Mouse (Mus musculus): ENCODE results near the gene Scaper. TPM values are rescaled to one million over a fixed set of nuclear protein-coding genes. Genes with fewer than 3 reads are reported as not detected.

Scaper gene
- polyA plus RNA-seq, 1 experiment from 2014 or later = 16.9 TPM

DNA sequence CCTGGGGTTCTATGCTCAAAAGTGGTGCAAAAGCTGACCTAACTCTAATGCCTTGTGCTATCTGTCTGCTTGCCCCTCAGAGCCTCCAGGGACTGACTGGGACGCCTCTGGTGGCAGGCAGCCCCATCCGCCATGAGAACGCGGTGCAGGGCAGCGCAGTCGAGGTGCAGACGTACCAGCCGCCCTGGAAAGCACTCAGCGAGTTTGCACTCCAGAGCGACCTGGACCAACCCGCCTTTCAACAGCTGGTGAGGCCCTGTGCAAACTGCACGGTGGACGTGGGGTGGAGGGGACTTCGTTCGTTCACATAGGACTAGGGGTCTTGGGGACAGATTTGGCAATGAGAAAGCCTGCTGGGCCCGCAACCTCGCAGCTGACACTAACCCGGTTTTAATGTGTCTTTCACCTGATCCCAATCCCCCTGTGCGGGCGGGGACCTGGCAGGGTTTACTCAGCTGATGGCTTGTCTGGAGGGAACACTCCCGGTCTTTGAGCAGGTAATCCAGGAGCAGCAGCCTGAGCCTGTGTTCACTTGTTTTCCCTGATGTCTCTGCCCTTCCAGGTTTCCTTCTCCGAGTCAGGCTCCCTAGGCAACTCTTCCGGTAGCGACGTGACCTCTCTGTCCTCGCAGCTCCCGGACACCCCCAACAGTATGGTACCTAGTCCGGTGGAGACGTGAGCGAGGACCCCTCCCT is 392.9 kb downstream of the Scaper start:
- H3K9ac ChIP-seq = no peak overlapping the region
- peaks cover 100% of the 10 kb centered on the region for H3K27me3 ChIP-seq
- H3K4me2 ChIP-seq (replicated peaks) = peak overlapping the region; percentile 57
- peaks cover 60% of the 10 kb centered on the region for H3K4me1 ChIP-seq
- H3K9me3 ChIP-seq = no peaks in the 10 kb centered on the region
- no peak for ATAC-seq (ENCODE audit: low FRiP score, low read depth)
- H3K4me3 ChIP-seq = peak overlapping the region; percentile 33
- no peak overlapping the region for H3K27ac ChIP-seq
- WGBS = 1% methylated on average over 30 of the region's 30 CpGs
- no peaks in the 10 kb centered on the region for H3K36me3 ChIP-seq

- Histone ChIP-seq H3K36me3 (no peaks in the 10 kb centered on the region), H3K4me3 (peak overlapping the region; percentile 33), H3K9me3 (no peaks in the 10 kb centered on the region), H3K4me1 (peaks cover 60% of the 10 kb centered on the region), H3K9ac (no peak overlapping the region), H3K4me2 (replicated peaks) (peak overlapping the region; percentile 50), H3K27ac (no peak overlapping the region), H3K27me3 (peaks cover 100% of the 10 kb centered on the region)
- WGBS = 2% methylated on average over 46 of the region's 46 CpGs
- no peak for ATAC-seq (ENCODE audit: low FRiP score, low read depth)
Measured at GRCm38 (mm10) chr9:55543703-55544401, 394.1 kb downstream of the Scaper start.

DNA sequence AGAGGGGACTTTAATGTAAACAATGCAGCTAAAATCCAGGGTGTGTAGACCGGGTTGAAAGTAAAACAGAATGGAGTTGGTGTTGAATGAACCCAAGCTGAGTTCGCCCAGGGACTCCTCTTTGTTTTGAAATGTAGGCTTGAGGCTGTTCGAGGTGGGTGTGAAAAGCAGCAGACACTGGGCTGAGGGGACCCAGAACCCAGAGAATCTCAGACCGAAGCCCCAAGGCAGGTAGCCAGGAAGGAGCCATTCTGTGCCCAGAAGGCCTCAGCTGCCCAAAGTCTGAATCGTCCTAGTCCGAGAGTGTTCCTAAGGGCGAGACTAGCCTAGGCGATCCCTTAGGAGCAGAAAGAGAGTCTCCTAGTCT is 394.6 kb downstream of the Scaper start:
- 14% methylated on average over 8 of the region's 8 CpGs for WGBS
- peaks cover 64% of the 10 kb centered on the region for H3K4me1 ChIP-seq
- peaks cover 100% of the 10 kb centered on the region for H3K27me3 ChIP-seq
- no peak overlapping the region for H3K9ac ChIP-seq
- ATAC-seq (ENCODE audit: low FRiP score, low read depth) = no peak
- no peaks in the 10 kb centered on the region for H3K9me3 ChIP-seq
- no peak overlapping the region for H3K4me2 ChIP-seq (replicated peaks)
- H3K4me3 ChIP-seq = 0 out of 2 replicates have a peak overlapping the region, but pooled peaks have one; percentile 1
- H3K27ac ChIP-seq = no peak overlapping the region
- H3K36me3 ChIP-seq = no peaks in the 10 kb centered on the region

GRCm38 (mm10) chr9:55542366-55543325 is 395.3 kb downstream of the Scaper start:
- Histone ChIP-seq H3K4me2 (replicated peaks) (peak overlapping the region; percentile 77), H3K36me3 (no peaks in the 10 kb centered on the region), H3K9me3 (no peaks in the 10 kb centered on the region), H3K27ac (no peak overlapping the region), H3K27me3 (peaks cover 98% of the 10 kb centered on the region), H3K9ac (peak overlapping the region; percentile 25; the same call in 1 of the 2 replicates), H3K4me3 (peak overlapping the region; percentile 49), H3K4me1 (peaks cover 64% of the 10 kb centered on the region)
- 4% methylated on average over 59 of the region's 59 CpGs for WGBS
- no peak for ATAC-seq (ENCODE audit: low FRiP score, low read depth)

DNA sequence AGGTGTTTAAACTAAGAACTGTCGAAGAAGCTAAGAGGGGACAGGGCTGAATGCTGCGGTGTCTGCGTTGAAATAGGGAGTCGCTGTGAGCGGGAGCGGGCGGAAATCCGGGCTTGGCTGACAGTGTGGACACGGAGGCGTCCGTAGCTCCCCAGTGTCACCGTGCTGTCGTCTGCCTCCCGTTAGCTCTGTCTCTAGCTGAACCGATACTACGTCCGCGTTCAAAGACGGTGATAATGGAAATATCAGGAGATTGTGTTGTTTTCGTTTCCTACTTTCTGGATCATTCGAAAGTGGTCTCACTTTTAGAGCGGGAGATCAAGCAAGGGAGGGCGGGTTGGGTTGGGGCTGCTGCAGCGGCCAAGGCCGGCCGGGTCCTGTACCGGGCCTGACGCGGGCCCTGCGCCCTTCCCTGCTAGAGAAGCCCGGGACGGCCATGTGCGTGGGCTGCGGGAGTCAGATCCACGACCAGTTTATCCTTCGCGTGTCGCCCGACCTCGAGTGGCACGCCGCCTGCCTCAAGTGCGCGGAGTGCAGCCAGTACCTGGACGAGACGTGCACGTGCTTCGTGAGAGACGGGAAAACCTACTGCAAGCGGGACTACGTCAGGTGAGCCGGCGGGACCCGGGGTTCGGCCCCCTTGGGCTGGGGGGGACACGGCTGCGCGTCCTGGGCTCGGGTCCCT is 396.1 kb downstream of the Scaper start:
- 2% methylated on average over 59 of the region's 59 CpGs for WGBS
- Histone ChIP-seq H3K36me3 (no peaks in the 10 kb centered on the region), H3K27me3 (peaks cover 98% of the 10 kb centered on the region), H3K4me3 (peak overlapping the region; percentile 49), H3K4me1 (peaks cover 63% of the 10 kb centered on the region), H3K9ac (peak overlapping the region; percentile 25; the same call in 1 of the 2 replicates), H3K9me3 (no peaks in the 10 kb centered on the region), H3K4me2 (replicated peaks) (peak overlapping the region; percentile 77), H3K27ac (no peak overlapping the region)
- ATAC-seq (ENCODE audit: low FRiP score, low read depth) = no peak

GRCm38 (mm10) chr9:55540888-55541287 is 397.0 kb downstream of the Scaper start:
- Histone ChIP-seq H3K27ac (no peak overlapping the region), H3K27me3 (peaks cover 94% of the 10 kb centered on the region), H3K4me2 (replicated peaks) (peak overlapping the region; percentile 77), H3K9ac (peak overlapping the region; percentile 56), H3K36me3 (no peaks in the 10 kb centered on the region), H3K4me1 (peaks cover 54% of the 10 kb centered on the region), H3K4me3 (peak overlapping the region; percentile 49), H3K9me3 (no peaks in the 10 kb centered on the region)
- under 1% methylated on average over 28 of the region's 28 CpGs for WGBS
- ATAC-seq (ENCODE audit: low FRiP score, low read depth) = peak; percentile 91

GRCm38 (mm10) chr9:55540391-55540770 is 397.5 kb downstream of the Scaper start:
- WGBS = under 1% methylated on average over 12 of the region's 12 CpGs
- Histone ChIP-seq H3K27me3 (peaks cover 89% of the 10 kb centered on the region), H3K4me1 (peaks cover 49% of the 10 kb centered on the region), H3K9me3 (no peaks in the 10 kb centered on the region), H3K9ac (peak overlapping the region; percentile 56), H3K4me2 (replicated peaks) (peak overlapping the region; percentile 77), H3K4me3 (peak overlapping the region; percentile 49), H3K27ac (no peak overlapping the region), H3K36me3 (no peaks in the 10 kb centered on the region)
- ATAC-seq (ENCODE audit: low FRiP score, low read depth) = no peak

DNA sequence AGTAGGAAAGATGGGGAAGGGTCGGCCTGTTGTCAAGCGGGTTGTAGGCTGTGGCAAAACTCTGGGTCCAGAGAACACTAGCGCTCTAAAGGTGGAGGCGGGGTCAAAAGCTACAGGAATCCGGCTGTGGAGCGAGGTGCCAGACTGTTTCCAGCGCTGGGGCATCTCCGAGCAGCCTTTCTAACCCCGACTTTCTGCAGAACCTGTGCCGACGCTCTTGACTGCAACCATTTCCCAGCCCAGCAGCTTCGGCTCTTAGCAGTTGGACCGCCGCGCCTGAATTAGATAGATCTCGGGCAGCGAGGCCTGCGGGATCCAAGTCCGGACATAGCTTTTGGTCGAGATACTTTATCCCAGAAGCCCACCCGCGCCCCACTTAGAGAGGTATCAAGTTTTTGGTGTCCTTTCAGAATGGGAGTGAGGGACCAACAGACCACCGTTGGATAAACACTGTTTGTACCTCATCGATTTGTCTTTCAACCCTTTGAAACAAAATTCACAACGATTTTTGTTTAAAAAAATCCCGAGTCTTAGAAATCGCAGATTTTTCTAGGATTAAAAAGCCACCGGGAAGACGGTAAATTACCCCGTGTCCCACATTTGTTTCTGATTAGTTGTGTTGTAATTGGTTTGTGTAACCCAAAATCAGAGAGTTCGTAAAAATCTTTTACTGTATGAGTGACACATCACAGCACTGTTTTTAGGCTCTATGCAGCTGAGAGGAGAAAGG is 398.1 kb downstream of the Scaper start:
- Histone ChIP-seq H3K4me2 (replicated peaks) (peak overlapping the region; percentile 77), H3K36me3 (no peaks in the 10 kb centered on the region), H3K4me1 (peaks cover 44% of the 10 kb centered on the region), H3K9me3 (no peaks in the 10 kb centered on the region), H3K27ac (no peak overlapping the region), H3K9ac (no peak overlapping the region), H3K27me3 (peaks cover 84% of the 10 kb centered on the region), H3K4me3 (peak overlapping the region; percentile 49)
- no peak for ATAC-seq (ENCODE audit: low FRiP score, low read depth)
- 2% methylated on average over 31 of the region's 31 CpGs for WGBS

GRCm38 (mm10) chr9:55539006-55539405 is 398.9 kb downstream of the Scaper start:
- Histone ChIP-seq H3K9ac (no peak overlapping the region), H3K4me2 (replicated peaks) (peak overlapping the region; percentile 77; the same call in 1 of the 2 replicates), H3K27me3 (peaks cover 82% of the 10 kb centered on the region), H3K4me3 (peak overlapping the region; percentile 49; the same call in 1 of the 2 replicates), H3K4me1 (peaks cover 36% of the 10 kb centered on the region), H3K27ac (no peak overlapping the region), H3K36me3 (no peaks in the 10 kb centered on the region), H3K9me3 (no peaks in the 10 kb centered on the region)
- 14% methylated on average over 1 of the region's 1 CpGs for WGBS
- ATAC-seq (ENCODE audit: low FRiP score, low read depth) = no peak

GRCm38 (mm10) chr9:55538377-55538776 is 399.5 kb downstream of the Scaper start, which contains the start of gene Isl2:
Isl2 (plus strand) TSS chr9:55538672.
- 17% methylated on average over 4 of the region's 4 CpGs for WGBS
- H3K4me1 ChIP-seq = peaks cover 32% of the 10 kb centered on the region
- no peaks in the 10 kb centered on the region for H3K9me3 ChIP-seq
- peak within 1 kb of the TSS; percentile 77 for H3K4me2 ChIP-seq (replicated peaks)
- no peak for ATAC-seq (ENCODE audit: low FRiP score, low read depth)
- no peaks in the 10 kb centered on the region for H3K36me3 ChIP-seq
- no peak within 1 kb of the TSS for H3K27ac ChIP-seq
- no peak within 1 kb of the TSS for H3K9ac ChIP-seq
- H3K27me3 ChIP-seq = peaks cover 75% of the 10 kb centered on the region
- peak within 1 kb of the TSS; percentile 49 for H3K4me3 ChIP-seq

DNA sequence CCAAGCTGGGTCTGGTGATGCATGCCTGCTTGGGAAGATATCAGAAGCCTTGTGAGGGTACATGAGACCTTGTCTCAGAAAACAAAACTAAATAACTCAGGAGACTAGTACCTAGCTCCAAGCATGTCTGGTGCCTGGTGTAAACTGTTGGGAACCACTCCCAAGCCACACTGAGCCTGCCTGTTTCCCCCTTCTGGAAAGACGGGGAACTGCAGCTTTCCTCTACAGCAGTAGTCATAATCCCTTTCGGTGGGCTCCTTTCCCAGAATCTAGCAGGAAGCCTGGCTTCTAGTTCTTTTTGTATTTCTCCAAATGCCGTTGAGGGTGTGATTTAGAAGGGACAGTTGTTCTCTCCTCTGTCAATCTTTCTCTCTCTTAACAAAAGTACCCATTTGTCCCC is 402.0 kb downstream of the Scaper start:
- Histone ChIP-seq H3K27me3 (peaks cover 51% of the 10 kb centered on the region), H3K4me1 (peaks cover 17% of the 10 kb centered on the region), H3K4me3 (no peak overlapping the region), H3K36me3 (no peaks in the 10 kb centered on the region), H3K9me3 (no peaks in the 10 kb centered on the region), H3K27ac (no peak overlapping the region), H3K9ac (no peak overlapping the region), H3K4me2 (replicated peaks) (no peak overlapping the region)
- WGBS = 12% methylated on average over 3 of the region's 3 CpGs
- no peak for ATAC-seq (ENCODE audit: low FRiP score, low read depth)

All from limb, embryonic 13.5 days (tissue).